Mouse (Mus musculus): ENCODE measurements around the gene Mypop.
A peak's percentile ranks its signal among the peaks of the same experiment; 100 is the strongest.

Gene Mypop

GRCm38 (mm10) chr7:18989995-18990394 lies 1.1 kb upstream of the Mypop start:
- DNase-seq (ENCODE audit: low read depth, low spot score) = no peak

- no peak for DNase-seq (ENCODE audit: low read depth, low spot score)
Measured at GRCm38 (mm10) chr7:18991660-18992293, 732 bp downstream of the Mypop start.

- no peak for DNase-seq (ENCODE audit: low read depth, low spot score)
Measured at GRCm38 (mm10) chr7:18992294-18992675, 1.2 kb downstream of the Mypop start.

GRCm38 (mm10) chr7:18993036-18993435 lies 2.0 kb downstream of the Mypop start:
- DNase-seq (ENCODE audit: low read depth, low spot score) = no peak

- no peak for DNase-seq (ENCODE audit: low read depth, low spot score)
Measured at GRCm38 (mm10) chr7:18998835-18999234, 7.8 kb downstream of the Mypop start.

- DNase-seq (ENCODE audit: low read depth, low spot score) = no peak
Measured at GRCm38 (mm10) chr7:19000421-19000820, 9.4 kb downstream of the Mypop start.

DNA sequence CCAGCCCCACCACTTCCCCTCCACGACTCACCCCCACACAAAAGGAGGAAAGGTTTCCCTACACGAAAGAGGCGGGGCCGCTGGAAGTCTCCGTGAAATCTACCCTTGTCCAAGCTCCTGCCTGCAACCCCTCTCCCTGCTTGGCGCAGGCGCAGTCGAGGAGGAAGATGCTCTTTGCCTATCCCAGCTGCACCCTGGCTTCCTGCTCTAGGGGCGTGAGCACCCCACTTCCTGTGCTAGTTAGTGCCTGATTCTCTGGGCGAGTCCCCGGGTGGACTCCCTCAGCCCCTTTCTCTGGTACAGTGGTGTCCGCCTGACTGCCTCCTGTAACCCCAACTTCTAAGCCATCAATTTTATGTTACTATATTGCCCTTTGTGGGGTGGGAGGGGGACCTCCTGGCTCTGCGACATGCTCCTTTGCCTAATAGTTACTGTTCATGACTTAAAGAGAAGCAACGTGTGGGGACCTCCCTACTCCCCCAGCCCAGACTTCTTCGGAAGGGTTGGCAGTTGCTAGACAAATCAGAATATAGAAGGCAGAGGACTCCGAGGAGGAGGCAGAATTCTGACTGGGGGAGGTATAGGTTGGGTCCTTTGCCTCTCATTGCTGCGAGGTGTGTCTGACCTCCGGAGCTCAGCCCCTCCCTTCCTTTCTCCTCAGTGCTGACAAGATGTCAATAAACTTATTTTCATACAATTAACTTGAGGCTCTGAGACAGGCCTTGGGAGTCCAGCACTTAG lies 10.2 kb downstream of the Mypop start:
- DNase-seq (ENCODE audit: low read depth, low spot score) = no peak

DNA sequence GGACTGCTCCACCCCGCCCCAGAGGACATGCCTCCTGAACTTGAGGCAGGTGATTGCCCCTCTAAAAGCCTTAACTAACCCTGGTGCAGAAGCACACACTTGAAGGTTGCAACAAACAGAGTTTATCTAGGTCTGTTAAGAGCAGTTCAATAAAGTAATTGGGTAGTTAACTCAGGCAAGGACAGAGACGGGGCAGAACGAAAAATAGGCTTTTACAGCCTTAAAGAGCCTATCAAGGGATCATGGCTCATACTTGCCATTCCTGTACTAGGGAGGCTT lies 10.7 kb downstream of the Mypop start:
- DNase-seq (ENCODE audit: low read depth, low spot score) = no peak

DNA sequence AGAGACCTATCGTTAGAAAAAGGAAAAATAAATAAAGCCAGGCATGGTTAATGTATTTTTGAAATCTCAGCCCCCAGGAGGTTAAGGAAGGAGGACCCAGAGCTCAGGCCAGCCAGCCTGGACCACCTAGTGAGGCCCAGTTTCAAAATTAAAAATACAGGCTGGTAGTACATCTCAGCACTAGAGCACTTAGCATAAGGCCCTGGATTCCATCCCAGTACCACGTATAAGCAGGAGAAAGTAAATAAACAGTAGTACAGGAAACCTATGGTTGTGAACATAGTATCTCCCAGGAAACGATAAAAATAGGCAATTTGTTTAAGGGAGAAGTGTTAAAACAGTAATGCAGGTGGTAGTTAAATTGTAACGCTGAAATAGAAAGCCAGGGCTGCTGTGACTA lies 11.1 kb downstream of the Mypop start:
- DNase-seq (ENCODE audit: low read depth, low spot score) = no peak

- DNase-seq (ENCODE audit: low read depth, low spot score) = peak; percentile 88
Measured at GRCm38 (mm10) chr7:19002848-19003498, 11.9 kb downstream of the Mypop start.

GRCm38 (mm10) chr7:19003902-19004630 lies 13.0 kb downstream of the Mypop start, which contains the start of gene Irf2bp1:
Gene Irf2bp1, plus strand, starts transcription at chr7:19004044.
- DNase-seq (ENCODE audit: low read depth, low spot score) = peak; percentile 93

GRCm38 (mm10) chr7:19004631-19005079 lies 13.6 kb downstream of the Mypop start:
- no peak for DNase-seq (ENCODE audit: low read depth, low spot score)

DNA sequence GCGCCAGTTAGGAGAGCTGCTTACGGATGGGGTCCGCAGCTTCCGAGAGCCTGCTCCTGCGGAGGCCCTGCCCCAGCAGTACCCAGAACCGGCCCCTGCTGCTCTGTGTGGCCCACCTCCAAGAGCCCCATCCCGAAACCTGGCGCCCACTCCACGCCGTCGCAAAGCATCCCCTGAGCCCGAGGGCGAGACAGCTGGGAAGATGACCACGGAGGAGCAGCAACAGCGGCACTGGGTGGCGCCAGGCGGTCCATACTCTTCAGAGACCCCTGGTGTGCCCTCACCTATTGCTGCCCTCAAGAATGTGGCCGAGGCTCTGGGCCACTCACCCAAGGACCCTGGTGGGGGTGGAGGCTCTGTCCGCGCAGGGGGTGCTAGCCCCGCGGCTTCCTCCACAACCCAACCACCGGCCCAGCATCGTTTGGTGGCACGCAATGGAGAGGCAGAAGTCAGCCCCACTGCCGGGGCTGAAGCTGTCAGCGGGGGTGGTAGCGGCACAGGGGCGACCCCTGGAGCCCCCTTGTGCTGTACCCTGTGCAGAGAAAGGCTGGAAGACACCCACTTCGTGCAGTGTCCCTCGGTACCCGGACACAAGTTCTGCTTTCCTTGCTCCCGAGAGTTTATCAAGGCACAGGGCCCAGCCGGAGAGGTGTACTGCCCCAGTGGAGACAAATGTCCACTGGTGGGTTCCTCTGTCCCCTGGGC lies 14.5 kb downstream of the Mypop start:
- no peak for DNase-seq (ENCODE audit: low read depth, low spot score)

DNA sequence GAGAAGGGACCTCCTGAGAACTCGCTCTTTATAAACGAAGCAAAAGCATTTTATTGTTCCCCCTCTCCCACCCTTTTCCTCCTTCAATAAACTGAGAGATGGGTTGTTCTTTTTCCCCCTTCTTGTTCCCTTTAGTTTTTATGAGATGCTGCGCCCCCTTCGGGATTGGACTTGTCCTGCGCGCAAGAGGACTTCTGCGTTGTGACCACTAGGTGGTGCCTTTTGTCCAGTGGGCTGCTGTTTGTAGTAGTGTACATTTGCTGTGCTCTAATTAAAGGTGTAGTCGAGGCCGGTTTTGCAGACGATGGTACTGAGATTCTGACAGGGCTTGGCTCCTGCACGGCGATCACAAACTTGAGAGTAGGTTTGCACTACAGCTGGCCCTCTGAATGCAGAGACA lies 15.4 kb downstream of the Mypop start:
- DNase-seq (ENCODE audit: low read depth, low spot score) = peak; percentile 91

- DNase-seq (ENCODE audit: low read depth, low spot score) = no peak
Measured at GRCm38 (mm10) chr7:19007026-19007977, 16.3 kb downstream of the Mypop start.

DNA sequence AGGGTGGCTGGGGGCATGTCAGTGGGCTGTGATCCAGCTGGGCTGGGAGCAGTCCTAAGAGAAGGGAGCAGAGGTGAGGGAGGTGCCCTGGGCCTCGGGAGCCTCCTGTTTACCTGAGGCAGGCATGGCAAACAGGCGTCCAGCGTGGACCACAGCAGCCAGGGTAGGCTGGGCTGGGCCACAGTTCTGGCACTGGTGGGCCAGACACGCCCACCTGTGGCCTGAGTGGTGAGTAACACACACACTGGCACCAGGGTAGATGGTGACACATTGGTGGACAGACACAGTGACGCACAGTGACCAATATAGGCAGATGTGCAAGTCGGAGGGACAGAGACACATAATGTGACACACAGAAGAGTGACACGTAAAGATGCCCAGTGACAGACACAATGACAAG lies 19.5 kb downstream of the Mypop start:
- no peak for DNase-seq (ENCODE audit: low read depth, low spot score)

- no peak for DNase-seq (ENCODE audit: low read depth, low spot score)
Measured at GRCm38 (mm10) chr7:19012025-19012621, 21.1 kb downstream of the Mypop start.

DNA sequence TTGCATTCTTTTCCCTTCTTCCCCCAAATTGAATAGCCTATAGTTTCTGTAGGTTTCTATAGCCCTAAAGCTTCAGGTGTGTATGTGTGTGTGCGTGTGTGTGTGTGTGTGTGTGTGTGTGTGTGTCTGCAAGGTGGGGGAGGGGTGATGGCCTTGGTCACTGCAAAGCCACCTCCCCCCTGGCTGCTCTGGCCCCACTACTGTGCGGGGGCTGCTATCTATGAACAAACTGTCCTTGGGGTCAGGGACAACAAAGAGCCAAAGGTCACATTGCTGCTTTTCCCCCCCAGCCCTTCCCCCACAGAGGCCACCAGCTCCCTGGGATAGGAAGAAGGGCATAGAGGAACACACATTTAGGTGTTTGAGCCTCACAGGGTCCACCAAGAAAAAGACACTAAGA lies 21.8 kb downstream of the Mypop start:
- DNase-seq (ENCODE audit: low read depth, low spot score) = no peak

DNA sequence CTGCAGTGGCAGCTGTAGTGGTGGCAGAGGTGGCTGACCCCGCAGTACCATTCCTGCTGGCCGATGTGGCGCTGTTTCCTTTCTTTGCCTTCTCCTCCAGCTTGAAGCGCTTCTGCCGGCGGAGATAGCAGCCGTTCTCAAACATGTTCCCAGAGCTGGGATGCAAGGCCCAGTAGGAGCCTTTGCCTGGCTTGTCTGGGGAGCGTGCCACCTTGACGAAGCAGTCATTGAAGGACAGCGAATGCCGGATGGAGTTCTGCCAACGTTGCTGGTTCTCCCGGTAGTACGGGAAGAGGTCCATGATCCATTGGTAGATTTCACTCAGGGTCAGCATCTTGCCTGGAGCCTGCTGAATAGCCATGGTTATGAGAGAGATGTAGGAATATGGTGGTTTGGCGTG lies 23.4 kb downstream of the Mypop start:
- DNase-seq (ENCODE audit: low read depth, low spot score) = no peak

DNA sequence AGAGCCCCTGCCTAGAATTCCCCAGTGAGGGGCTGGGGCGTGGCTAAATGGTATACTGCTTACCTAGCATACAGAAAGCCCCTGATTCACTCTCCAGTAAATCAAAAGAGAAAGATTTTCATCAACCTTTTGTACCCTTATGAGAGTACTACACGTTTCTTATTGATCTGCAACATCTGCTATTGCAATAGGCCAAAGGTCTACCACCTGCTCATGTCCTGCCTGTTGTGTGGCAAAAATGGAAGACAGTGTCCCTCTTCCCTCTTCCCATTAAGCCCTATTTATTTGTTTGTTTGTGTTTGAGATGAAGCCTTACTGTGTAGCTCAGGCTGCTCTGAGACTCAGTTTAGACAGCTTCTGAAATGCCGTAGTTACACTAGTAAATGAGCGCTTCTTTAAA lies 25.0 kb downstream of the Mypop start:
- no peak for DNase-seq (ENCODE audit: low read depth, low spot score)

All from forelimb bud, embryonic 11.5 days (tissue).